ENCODE assay signal across 9 mouse cellular contexts in the genomic region with DNA sequence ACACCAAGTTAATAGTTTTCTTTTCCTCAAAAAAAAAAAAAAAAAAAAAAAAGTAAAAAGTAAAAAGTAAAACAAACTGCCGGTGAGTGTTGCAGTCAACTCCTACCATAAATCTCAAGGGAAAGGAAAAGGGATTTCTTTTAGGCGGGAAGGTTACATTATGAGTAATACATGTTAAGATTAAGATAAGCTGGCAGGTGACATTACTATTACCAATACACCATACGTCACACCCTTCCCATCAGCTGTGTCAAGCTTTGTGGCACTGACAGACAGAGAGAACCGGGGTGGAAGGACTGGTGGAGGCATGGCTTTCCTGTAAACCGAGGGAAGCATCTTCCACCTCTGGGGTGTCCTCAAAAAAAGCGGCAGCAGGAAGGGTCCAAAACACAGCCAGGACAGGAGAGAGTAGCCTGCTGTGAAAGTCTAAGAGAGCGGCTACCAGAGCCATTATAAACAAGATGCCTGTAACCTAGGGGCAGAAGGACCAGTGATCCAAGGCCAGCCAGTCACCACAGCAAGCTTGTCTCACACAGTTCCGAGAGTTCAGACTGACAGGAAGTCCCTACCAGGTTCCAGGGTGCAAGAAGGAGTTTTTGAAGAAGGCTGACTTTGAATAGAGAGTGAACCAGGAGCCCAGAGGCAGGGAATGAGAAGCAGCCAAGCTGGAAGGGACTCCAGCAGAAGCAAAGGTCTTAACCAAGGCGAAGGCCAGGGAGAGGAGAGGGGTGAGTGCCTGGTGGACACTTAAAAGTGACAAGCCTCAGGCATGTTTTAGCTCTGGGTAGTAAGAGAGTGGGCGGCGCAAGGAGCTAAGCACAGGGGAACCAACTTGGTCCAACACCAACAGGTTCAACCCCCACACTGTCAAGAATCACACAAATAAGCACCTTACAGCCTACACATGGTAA. TPM values are rescaled to one million over a fixed set of nuclear protein-coding genes. Genes with fewer than 3 reads are reported as not detected.
DNase-seq lines count a peak whose midpoint lies in the region; ATAC-seq lines count a peak whose summit lies in the region.
"Had no signal": no experiment of that assay in that cellular context is flagged by ENCODE, and none has a peak within 500 bp of the region (broad histone marks: within the 10 kb centered on the region; RNA-seq: fewer than 3 reads in every experiment).

No protein-coding gene starts in this region.

- H3K9ac ChIP-seq in kidney, embryonic 14.5 days (ENCODE audit: low read depth, low read length): no peak overlapping the region
- peak overlapping the region; percentile 7 for H3K9ac ChIP-seq in hindbrain, embryonic 16.5 days (ENCODE audit: low read depth, low read length)

- no peak for ATAC-seq in kidney, embryonic 14.5 days (ENCODE audit: low FRiP score, low TSS enrichment)
- ATAC-seq in hindbrain, embryonic 16.5 days: no peak
- no peak for ATAC-seq in megakaryocyte-erythroid progenitor cell, adult 5-6 weeks (replicated peaks; ENCODE audit: low FRiP score, low TSS enrichment, poor library complexity, severe bottlenecking)

- H3K4me3 ChIP-seq in kidney, embryonic 14.5 days (ENCODE audit: low read length): peak overlapping the region; percentile 12; the same call in 1 of the 2 replicates
- H3K4me3 ChIP-seq in brown adipose tissue, adult 24 weeks (ENCODE audit: insufficient read depth, low read depth, low read length): peak overlapping the region; percentile 99
- H3K4me3 ChIP-seq in hindbrain, embryonic 16.5 days (ENCODE audit: low read length): peak overlapping the region; percentile 88

- peak overlapping the region; percentile 31 for H3K4me2 ChIP-seq in kidney, embryonic 14.5 days (replicated peaks; ENCODE audit: low read depth, low read length)
- peak overlapping the region; percentile 98 for H3K4me2 ChIP-seq in hindbrain, embryonic 16.5 days (ENCODE audit: low read length)

- H3K27ac ChIP-seq in kidney, embryonic 14.5 days (ENCODE audit: low read depth, low read length): no peak overlapping the region
- peak overlapping the region; percentile 78 for H3K27ac ChIP-seq in brown adipose tissue, adult 24 weeks (replicated peaks; ENCODE audit: low read depth, low read length)
- no peak overlapping the region for H3K27ac ChIP-seq in hindbrain, embryonic 16.5 days (ENCODE audit: low read depth, low read length)

- H3K9me3 ChIP-seq in kidney, embryonic 14.5 days (ENCODE audit: control insufficient read depth, low read length): no peaks in the 10 kb centered on the region
- H3K9me3 ChIP-seq in hindbrain, embryonic 16.5 days (ENCODE audit: control insufficient read depth, low read length): no peaks in the 10 kb centered on the region

- H3K36me3 ChIP-seq in kidney, embryonic 14.5 days (ENCODE audit: control insufficient read depth, insufficient read depth, low read length): peaks cover 7% of the 10 kb centered on the region; the same call in 1 of the 2 replicates
- H3K36me3 ChIP-seq in hindbrain, embryonic 16.5 days (ENCODE audit: control insufficient read depth, insufficient read depth, low read length): peaks cover 2% of the 10 kb centered on the region; the same call in 1 of the 2 replicates

- no peak for DNase-seq in kidney, postnatal 4 days
- peak; percentile 17 for DNase-seq in naive thymus-derived CD4-positive, alpha-beta T cell, adult 2 months (ENCODE audit: low read depth)
- DNase-seq in right cerebral cortex, postnatal 10 days (ENCODE audit: low spot score in 2 of 2): no peak
- DNase-seq in cerebellum, adult 18-20 months: no peak
- DNase-seq: retina, postnatal 1 day had no signal

- 63% methylated on average over 11 of the region's 11 CpGs for WGBS in kidney, embryonic 14.5 days
- WGBS in hindbrain, embryonic 16.5 days: 76% methylated on average over 11 of the region's 11 CpGs

- peaks cover 23% of the 10 kb centered on the region for H3K4me1 ChIP-seq in kidney, embryonic 14.5 days (ENCODE audit: control insufficient read depth, insufficient read depth, low read length)
- H3K4me1 ChIP-seq in brown adipose tissue, adult 24 weeks (ENCODE audit: control insufficient read depth, insufficient read depth, insufficient read length, low read length): peaks cover 43% of the 10 kb centered on the region
- H3K4me1 ChIP-seq in hindbrain, embryonic 16.5 days (ENCODE audit: control insufficient read depth, insufficient read depth, low read depth, low read length): peaks cover 20% of the 10 kb centered on the region

- no peaks in the 10 kb centered on the region for H3K27me3 ChIP-seq in kidney, embryonic 14.5 days (ENCODE audit: control insufficient read depth, insufficient read depth, low read length)
- no peaks in the 10 kb centered on the region for H3K27me3 ChIP-seq in hindbrain, embryonic 16.5 days (replicated peaks; ENCODE audit: control insufficient read depth, insufficient read depth, low read length)

RNA-seq across cellular contexts. Expression of gene N4bp1, which starts 2.2 kb away (rescaled TPM):
- 11.7 and 13.2 TPM in 2 replicates for polyA plus RNA-seq in kidney, embryonic 14.5 days (2014; fragmentation: Nextera tagmentation; extraction: Ambion mirVana)
- 6.3 and 7.4 TPM in 2 replicates for polyA plus RNA-seq in brown adipose tissue, adult 24 weeks (2012; ENCODE audit: insufficient read depth, insufficient read length, missing spikeins)
- 7.7 and 9.5 TPM in 2 replicates for polyA plus RNA-seq in hindbrain, embryonic 16.5 days (2015; fragmentation: Nextera tagmentation; extraction: Ambion mirVana)
- 15.9 and 17.0 TPM in 2 replicates for total RNA-seq in megakaryocyte-erythroid progenitor cell, adult 5-6 weeks (2014; fragmentation: Nextera tagmentation)
- 11.1 and 14.5 TPM in 2 replicates for total RNA-seq in megakaryocyte-erythroid progenitor cell, adult 5-6 weeks (2017)

Comparison
In these comparisons a context has a peak if more than half of its experiments do, and no peak if none do; other contexts are left out.
1. H3K4me3 ChIP-seq: peak in every context shown above with its lines; median percentile 99 in brown adipose tissue, adult 24 weeks; 88 in hindbrain, embryonic 16.5 days; 12 in kidney, embryonic 14.5 days.